Mouse (Mus musculus) limb, embryonic 12.5 days (tissue): ENCODE data around the gene Ube2d2b. TPM values are rescaled to one million over a fixed set of nuclear protein-coding genes. Genes with fewer than 3 reads are reported as not detected.

Experiments used
- ATAC-seq: fragments of 200-750 bp; cut with Nextera tagmentation; 2 replicates; pipeline ENCODE4 v1.8.0; 2017; ENCODE audit warnings: low read depth, moderate TSS enrichment; ENCODE audit not compliant: insufficient number of reproducible peaks, insufficient read depth, low FRiP score, low TSS enrichment
- H3K27ac ChIP-seq: fragments of 300-500 bp; sonication (generic); 2 replicates; pipeline ENCODE4 v1.5.1; 2016; ENCODE audit warnings: mild to moderate bottlenecking, moderate library complexity
- H3K27me3 ChIP-seq: fragments of 300-500 bp; sonication (generic); 2 replicates; pipeline ENCODE4 v1.6.1; 2016; ENCODE audit warnings: mild to moderate bottlenecking, moderate library complexity
- H3K36me3 ChIP-seq: fragments of 300-500 bp; sonication (generic); 2 replicates; pipeline ENCODE4 v1.6.1; 2016; ENCODE audit warnings: mild to moderate bottlenecking, moderate library complexity
- H3K4me1 ChIP-seq: fragments of 300-500 bp; sonication (generic); replicated peaks from 2 replicates; pipeline ENCODE4 v1.6.1; 2016
- H3K4me2 ChIP-seq: fragments of 300-500 bp; sonication (generic); 2 replicates; pipeline ENCODE4 v1.6.1; 2016; ENCODE audit warnings: mild to moderate bottlenecking, moderate library complexity
- H3K4me3 ChIP-seq: fragments of 300-500 bp; sonication (generic); replicated peaks from 2 replicates; pipeline ENCODE4 v1.5.1; 2016; ENCODE audit warnings: mild to moderate bottlenecking
- H3K9ac ChIP-seq: fragments of 300-500 bp; sonication (generic); replicated peaks from 2 replicates; pipeline ENCODE4 v1.6.1; 2016; ENCODE audit warnings: mild to moderate bottlenecking, moderate library complexity
- H3K9me3 ChIP-seq: fragments of 300-500 bp; sonication (generic); 2 replicates; pipeline ENCODE4 v1.6.1; 2016; ENCODE audit warnings: mild to moderate bottlenecking, moderate library complexity
- WGBS: fragments of 180-500 bp; shearing (Covaris S2); methylation state at CpG from one replicate; pipeline ENCODE4 v1.1.7; 2016; 5-methylcytosine and 5-hydroxymethylcytosine counted together
- polyA plus RNA-seq: library from polyadenylated mRNA; unstranded; fragments of >200 nt; fragmentation: Nextera tagmentation; extraction: Ambion mirVana; gene quantifications from 2 replicates; pipeline ENCODE4 v1.2.1, GENCODE M21; 2016

The Ube2d2b gene
- polyA plus RNA-seq, 1 experiment from 2014 or later, result 0.55 TPM

- no peak for ATAC-seq
- no peaks in the 10 kb centered on the region for H3K9me3 ChIP-seq
- no peaks in the 10 kb centered on the region for H3K36me3 ChIP-seq
These were observed 45.3 kb downstream of the Ube2d2b start for GRCm38 (mm10) chr5:107875261-107875611.

GRCm38 (mm10) chr5:107877053-107877452, 47.2 kb downstream of the Ube2d2b start:
- Histone ChIP-seq H3K4me2 (no peak overlapping the region), H3K36me3 (no peaks in the 10 kb centered on the region), H3K27ac (no peak overlapping the region), H3K9ac (no peak overlapping the region), H3K4me3 (no peak overlapping the region), H3K9me3 (no peaks in the 10 kb centered on the region), H3K4me1 (peaks cover 5% of the 10 kb centered on the region; the same call in 1 of the 2 replicates), H3K27me3 (no peaks in the 10 kb centered on the region)
- WGBS, result 94% methylated on average over 1 of the region's 1 CpGs
- ATAC-seq, result no peak

More at GRCm38 (mm10) chr5:107875261-107875611, 45.3 kb downstream of the Ube2d2b start:
- H3K9ac ChIP-seq, result no peak overlapping the region
- H3K27ac ChIP-seq, result no peak overlapping the region
- no peak overlapping the region for H3K4me3 ChIP-seq
- peaks cover 2% of the 10 kb centered on the region; the same call in 1 of the 2 replicates for H3K27me3 ChIP-seq
- H3K4me1 ChIP-seq, result peaks cover 5% of the 10 kb centered on the region; the same call in 1 of the 2 replicates
- no peak overlapping the region for H3K4me2 ChIP-seq

- Histone ChIP-seq H3K27me3 (no peaks in the 10 kb centered on the region), H3K4me1 (no peaks in the 10 kb centered on the region), H3K9me3 (no peaks in the 10 kb centered on the region), H3K9ac (no peak overlapping the region), H3K4me3 (no peak overlapping the region), H3K27ac (no peak overlapping the region), H3K4me2 (no peak overlapping the region), H3K36me3 (no peaks in the 10 kb centered on the region)
- ATAC-seq, result no peak
- 77% methylated on average over 5 of the region's 5 CpGs for WGBS
These were observed 50.8 kb downstream of the Ube2d2b start for GRCm38 (mm10) chr5:107880710-107881109.

Other genes with a start within 250 kb of the Ube2d2b start
- gene Rpap2, start 232.7 kb upstream of the Ube2d2b start, polyA plus RNA-seq, result 19.8 and 22.7 TPM in 2 replicates
- gene Glmn, start 232.2 kb upstream of the Ube2d2b start, polyA plus RNA-seq, result 50.2 and 52.9 TPM in 2 replicates
- gene Gfi1, start 104.1 kb upstream of the Ube2d2b start, polyA plus RNA-seq, result not detected in 2 replicates
- gene Evi5, start 45.0 kb downstream of the Ube2d2b start, polyA plus RNA-seq, result 85.9 and 88.4 TPM in 2 replicates
- gene Rpl5, start 70.4 kb downstream of the Ube2d2b start, polyA plus RNA-seq, result 71.6 and 80.0 TPM in 2 replicates
- gene Fam69a, start 157.0 kb downstream of the Ube2d2b start, polyA plus RNA-seq, result 19.8 and 22.3 TPM in 2 replicates
- gene Mtf2, start 235.6 kb downstream of the Ube2d2b start, polyA plus RNA-seq, result 160 and 167 TPM in 2 replicates